Mouse (Mus musculus): ENCODE measurements around the gene Sulf2.

The Sulf2 gene

GRCm38 (mm10) chr2:166088991-166089390, 66.5 kb downstream of the Sulf2 start:
- no peak for DNase-seq (ENCODE audit: low read depth, low spot score)

- DNase-seq (ENCODE audit: low read depth, low spot score) = no peak
These were observed 68.8 kb downstream of the Sulf2 start for GRCm38 (mm10) chr2:166086457-166087233.

GRCm38 (mm10) chr2:166085780-166086179, 69.7 kb downstream of the Sulf2 start:
- no peak for DNase-seq (ENCODE audit: low read depth, low spot score)

- peak; percentile 79 for DNase-seq (ENCODE audit: low read depth, low spot score)
These were observed 70.5 kb downstream of the Sulf2 start for GRCm38 (mm10) chr2:166084964-166085363.

- DNase-seq (ENCODE audit: low read depth, low spot score) = no peak
These were observed 71.4 kb downstream of the Sulf2 start for GRCm38 (mm10) chr2:166084111-166084510.

- DNase-seq (ENCODE audit: low read depth, low spot score) = peak; percentile 51
These were observed 71.9 kb downstream of the Sulf2 start for GRCm38 (mm10) chr2:166083542-166084031.

- DNase-seq (ENCODE audit: low read depth, low spot score) = no peak
These were observed 72.8 kb downstream of the Sulf2 start for GRCm38 (mm10) chr2:166082661-166083060.

- DNase-seq (ENCODE audit: low read depth, low spot score) = peak; percentile 86
These were observed 73.3 kb downstream of the Sulf2 start for GRCm38 (mm10) chr2:166082193-166082592.

- no peak for DNase-seq (ENCODE audit: low read depth, low spot score)
These were observed 74.3 kb downstream of the Sulf2 start for GRCm38 (mm10) chr2:166080967-166081750.

- peak; percentile 80 for DNase-seq (ENCODE audit: low read depth, low spot score)
These were observed 75.2 kb downstream of the Sulf2 start for GRCm38 (mm10) chr2:166079961-166080885.

- no peak for DNase-seq (ENCODE audit: low read depth, low spot score)
These were observed 76.2 kb downstream of the Sulf2 start for GRCm38 (mm10) chr2:166079231-166079630.

GRCm38 (mm10) chr2:166077371-166077770, 78.1 kb downstream of the Sulf2 start:
- DNase-seq (ENCODE audit: low read depth, low spot score) = no peak

- peak; percentile 77 for DNase-seq (ENCODE audit: low read depth, low spot score)
These were observed 81.1 kb downstream of the Sulf2 start for GRCm38 (mm10) chr2:166074322-166074721.

- no peak for DNase-seq (ENCODE audit: low read depth, low spot score)
These were observed 82.4 kb downstream of the Sulf2 start for GRCm38 (mm10) chr2:166073082-166073481.

GRCm38 (mm10) chr2:166071889-166072288, 83.6 kb downstream of the Sulf2 start:
- no peak for DNase-seq (ENCODE audit: low read depth, low spot score)

GRCm38 (mm10) chr2:166071481-166071880, 84.0 kb downstream of the Sulf2 start:
- DNase-seq (ENCODE audit: low read depth, low spot score) = no peak

- no peak for DNase-seq (ENCODE audit: low read depth, low spot score)
These were observed 85.7 kb downstream of the Sulf2 start for GRCm38 (mm10) chr2:166069738-166070137.

- DNase-seq (ENCODE audit: low read depth, low spot score) = no peak
These were observed 86.3 kb downstream of the Sulf2 start for GRCm38 (mm10) chr2:166069164-166069563.

GRCm38 (mm10) chr2:166068261-166068660, 87.2 kb downstream of the Sulf2 start:
- DNase-seq (ENCODE audit: low read depth, low spot score) = no peak

- DNase-seq (ENCODE audit: low read depth, low spot score) = peak; percentile 83
These were observed 89.0 kb downstream of the Sulf2 start for GRCm38 (mm10) chr2:166066434-166066833.

- no peak for DNase-seq (ENCODE audit: low read depth, low spot score)
These were observed 93.0 kb downstream of the Sulf2 start for GRCm38 (mm10) chr2:166062431-166062830.
